Mouse (Mus musculus) ovary, postnatal 10 days (tissue): ENCODE measurements around the gene Plekho2.

Experiments
- DNase-seq: peaks from one replicate; pipeline ENCODE4 v3.0.0; 2022; ENCODE audit warnings: low spot score

Gene Plekho2

GRCm38 (mm10) chr9:65586406-65587269 lies 6.8 kb upstream of the Plekho2 start, which contains the start of gene Pif1:
Gene Pif1, plus strand, starts transcription at chr9:65587160.
- peak; percentile 50 for DNase-seq

GRCm38 (mm10) chr9:65583045-65583444 lies 3.2 kb upstream of the Plekho2 start:
- DNase-seq = no peak

- DNase-seq = peak; percentile 63
Measured at GRCm38 (mm10) chr9:65580401-65581256, 789 bp upstream of the Plekho2 start.

- DNase-seq = no peak
Measured at GRCm38 (mm10) chr9:65578801-65579249, 1.0 kb downstream of the Plekho2 start.

- DNase-seq = no peak
Measured at GRCm38 (mm10) chr9:65577511-65578196, 2.2 kb downstream of the Plekho2 start.

GRCm38 (mm10) chr9:65576861-65577510 lies 2.9 kb downstream of the Plekho2 start:
- no peak for DNase-seq

- DNase-seq = no peak
Measured at GRCm38 (mm10) chr9:65575393-65576196, 4.2 kb downstream of the Plekho2 start.

GRCm38 (mm10) chr9:65574513-65575392 lies 5.1 kb downstream of the Plekho2 start:
- no peak for DNase-seq

- DNase-seq = no peak
Measured at GRCm38 (mm10) chr9:65572837-65573236, 7.0 kb downstream of the Plekho2 start.

- no peak for DNase-seq
Measured at GRCm38 (mm10) chr9:65569491-65569971, 10.3 kb downstream of the Plekho2 start.

- no peak for DNase-seq
Measured at GRCm38 (mm10) chr9:65568787-65569186, 11.1 kb downstream of the Plekho2 start.

- no peak for DNase-seq
Measured at GRCm38 (mm10) chr9:65564698-65565097, 15.1 kb downstream of the Plekho2 start.

GRCm38 (mm10) chr9:65563073-65563472 lies 16.8 kb downstream of the Plekho2 start:
- DNase-seq = no peak

GRCm38 (mm10) chr9:65562081-65562506 lies 17.7 kb downstream of the Plekho2 start:
- no peak for DNase-seq

- DNase-seq = no peak
Measured at GRCm38 (mm10) chr9:65561016-65561415, 18.8 kb downstream of the Plekho2 start.

- DNase-seq = no peak
Measured at GRCm38 (mm10) chr9:65558806-65559205, 21.0 kb downstream of the Plekho2 start.

GRCm38 (mm10) chr9:65556979-65557378 lies 22.9 kb downstream of the Plekho2 start:
- DNase-seq = no peak

- DNase-seq = no peak
Measured at GRCm38 (mm10) chr9:65556349-65556748, 23.5 kb downstream of the Plekho2 start.

GRCm38 (mm10) chr9:65555621-65556020 lies 24.2 kb downstream of the Plekho2 start:
- DNase-seq = no peak

- DNase-seq = no peak
Measured at GRCm38 (mm10) chr9:65555001-65555405, 24.8 kb downstream of the Plekho2 start.
